Mouse (Mus musculus) thymus, postnatal 4 days (tissue): ENCODE data around the gene Ap3m1.
"Not testable (repeated sequence)": the region's sequence is repeated elsewhere in the genome, so short reads cannot be mapped to it uniquely, and the experiment has no call there.

Experiments
- DNase-seq: peaks from one replicate; pipeline ENCODE4 v3.0.0; 2021

Ap3m1 gene

DNA sequence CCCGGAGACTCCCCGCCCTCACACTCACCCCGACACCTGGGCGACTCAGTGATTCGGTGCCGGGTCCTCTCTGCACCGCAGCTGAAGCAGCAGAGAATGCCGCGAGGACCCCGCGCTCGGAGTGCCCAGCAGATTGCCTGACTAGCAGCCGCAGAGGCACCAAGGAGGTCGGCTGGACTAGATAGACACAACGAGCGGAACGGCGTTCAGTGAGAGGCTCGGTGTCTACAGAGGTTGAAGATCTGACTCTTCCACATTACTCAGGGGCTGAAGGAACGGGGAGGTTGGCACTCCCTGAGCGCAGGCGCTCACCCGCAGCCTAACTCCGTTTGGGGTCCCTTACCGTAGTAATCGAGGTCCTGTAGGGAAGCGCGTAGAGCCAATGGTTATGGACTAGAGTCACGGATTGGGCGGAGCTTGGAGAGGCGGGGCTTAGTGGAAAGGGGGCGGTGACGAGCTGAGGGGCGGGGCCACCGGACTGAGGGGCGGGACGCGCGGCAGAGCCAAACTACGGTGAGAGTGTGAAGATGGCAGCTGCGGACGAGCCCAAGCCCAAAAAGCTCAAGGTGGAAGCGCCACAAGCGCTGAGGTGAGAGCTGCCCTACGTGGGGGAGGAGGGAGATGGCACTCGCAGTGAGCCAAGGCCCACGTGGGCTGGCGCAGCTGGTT lies at the start of gene Ap3m1, which contains the start of gene Adk:
Gene Ap3m1 (minus strand): TSS at position 397 of the 669 bp plus-strand sequence.
Gene Adk (plus strand): TSS at position 463 of the 669 bp plus-strand sequence.
- DNase-seq: peak; percentile 97

DNA sequence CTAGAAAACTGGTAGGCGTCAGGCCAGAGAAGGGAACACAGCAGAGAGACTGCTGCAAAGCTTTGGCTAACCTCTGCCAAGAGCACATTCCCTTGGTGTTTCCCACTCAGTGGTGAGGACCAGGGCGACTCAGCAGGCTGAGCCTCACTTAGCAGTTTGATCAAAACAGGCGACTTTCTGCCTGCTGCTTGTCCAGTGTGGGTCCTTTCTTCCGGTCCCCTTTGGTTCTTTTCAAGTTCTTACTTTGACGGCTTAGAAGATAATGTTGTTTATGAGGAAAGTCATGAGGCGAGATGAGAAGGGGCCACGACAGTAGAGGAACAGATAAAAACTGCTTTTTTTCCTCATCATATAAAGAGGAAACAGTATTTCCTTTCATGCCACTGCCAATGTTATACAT lies 49.3 kb upstream of the Ap3m1 start:
- DNase-seq: no peak

DNA sequence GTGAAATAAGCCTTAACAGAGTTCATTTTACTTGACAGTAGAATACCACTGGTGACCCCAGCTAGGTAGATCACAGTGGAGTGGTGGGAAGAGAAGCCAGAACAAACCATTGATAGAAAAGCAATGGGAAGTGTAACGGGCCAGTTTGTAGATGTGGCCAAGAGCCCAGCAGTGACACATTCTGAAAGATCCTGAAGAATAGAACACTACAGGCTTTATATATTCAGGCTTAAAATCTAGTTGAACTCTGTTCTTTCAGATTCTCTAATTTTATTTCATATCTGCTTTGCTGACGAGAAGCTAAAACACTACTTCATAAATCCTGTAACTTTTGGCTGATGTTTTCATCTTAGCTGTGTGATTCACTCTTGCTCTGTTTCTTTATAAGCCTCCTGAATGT lies 48.6 kb upstream of the Ap3m1 start:
- DNase-seq: no peak

DNA sequence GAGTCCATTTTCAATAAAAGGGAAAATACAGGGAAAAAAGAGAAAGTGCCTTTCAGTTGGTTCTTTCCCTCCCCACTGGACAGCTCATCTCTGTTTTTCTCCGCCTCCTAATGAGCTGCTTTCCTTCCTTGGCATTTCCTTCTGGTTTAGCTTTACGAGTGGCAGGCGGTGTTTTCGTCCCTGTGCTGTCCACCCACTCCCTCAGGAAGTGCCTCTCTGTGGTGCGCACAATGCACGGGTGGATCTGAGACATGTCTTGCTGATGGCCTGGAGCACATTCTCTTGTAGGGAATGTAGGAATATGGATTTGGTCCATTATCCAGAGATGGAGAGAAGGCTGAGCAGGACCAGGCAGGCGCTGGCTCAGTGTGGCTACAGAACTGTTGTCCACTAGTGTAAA lies 47.1 kb upstream of the Ap3m1 start:
- DNase-seq: no peak

DNA sequence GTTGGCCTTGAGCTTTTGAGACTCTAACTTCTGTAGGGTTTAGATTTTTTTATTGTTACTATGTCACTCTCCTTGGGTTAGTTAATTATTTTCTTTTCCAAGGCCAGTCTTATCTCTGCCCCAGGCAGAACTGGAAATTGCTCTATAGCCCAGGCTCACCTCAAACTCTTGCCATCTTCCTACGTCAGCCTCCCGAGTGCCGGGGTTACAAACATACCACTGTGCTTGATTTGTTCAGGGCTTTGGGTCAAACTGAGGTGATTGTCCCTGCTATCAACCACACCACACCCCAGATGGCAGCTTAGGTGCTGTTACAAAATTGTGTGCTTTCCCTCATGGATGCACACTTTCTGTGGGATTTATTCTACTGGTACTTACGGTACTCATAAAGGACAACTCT lies 44.4 kb upstream of the Ap3m1 start:
- DNase-seq: no peak

DNA sequence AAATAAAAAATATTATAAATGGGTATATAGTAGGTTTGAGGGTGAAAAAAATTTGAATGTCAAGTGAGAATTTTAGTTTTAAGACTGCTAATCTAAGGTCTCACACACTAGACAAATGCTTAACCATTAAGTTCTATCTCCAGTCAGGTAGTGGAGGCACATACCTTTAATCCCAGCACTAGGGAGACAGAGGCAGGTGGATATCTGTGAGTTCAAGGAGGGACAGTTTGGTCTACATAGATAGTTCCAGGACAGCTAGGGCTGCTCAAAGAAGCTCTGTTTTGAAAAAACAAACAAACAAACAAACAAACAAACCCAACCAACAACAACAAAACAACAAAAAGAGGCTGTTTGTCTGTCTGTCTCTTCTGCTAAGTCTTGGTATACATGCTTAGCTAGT lies 44.0 kb upstream of the Ap3m1 start:
- DNase-seq: no peak

DNA sequence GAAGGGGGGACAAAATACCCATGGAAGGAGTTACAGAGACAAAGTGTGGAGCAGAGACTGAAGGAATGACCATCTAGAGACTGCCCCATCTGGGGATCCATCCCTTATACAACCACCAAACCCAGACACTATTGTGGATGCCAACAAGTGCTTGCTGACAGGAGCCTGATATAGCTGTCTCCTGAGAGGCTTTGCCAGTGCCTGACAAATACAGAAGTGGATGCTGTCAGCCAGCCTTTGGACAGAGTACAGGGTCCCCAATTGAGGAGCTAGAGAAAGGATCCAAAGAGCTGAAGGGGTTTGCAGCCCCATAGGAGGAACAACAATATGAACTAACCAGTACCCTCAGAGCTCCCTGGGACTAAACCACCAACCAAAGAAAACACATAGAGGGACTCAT lies 41.9 kb upstream of the Ap3m1 start:
- not testable (repeated sequence) for DNase-seq

DNA sequence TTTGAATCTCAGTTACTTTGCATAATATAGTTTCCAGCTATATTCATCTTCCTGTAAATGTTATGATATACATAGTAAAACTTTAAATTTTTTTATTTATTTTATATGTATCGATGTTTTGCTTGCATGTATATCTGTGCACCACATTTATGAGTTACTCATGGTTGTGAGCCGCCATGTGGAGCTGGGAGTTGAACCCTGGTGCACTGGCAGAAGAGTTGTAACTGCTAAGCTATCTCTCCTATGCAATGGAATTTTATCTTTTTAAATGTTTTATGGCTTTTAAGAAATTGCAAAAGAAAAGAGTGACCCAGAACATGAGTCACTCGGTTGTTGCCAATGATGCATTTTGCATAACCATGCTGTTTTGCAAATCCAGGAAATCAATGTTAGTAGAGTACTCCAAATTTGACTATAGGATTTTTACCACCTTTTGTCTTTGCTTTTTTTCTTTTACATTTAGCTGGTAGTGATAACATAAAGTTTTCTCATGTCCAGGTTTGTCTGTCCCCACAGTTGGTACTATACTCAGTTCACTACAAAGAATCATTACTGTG lies 38.7 kb upstream of the Ap3m1 start:
- DNase-seq: no peak

DNA sequence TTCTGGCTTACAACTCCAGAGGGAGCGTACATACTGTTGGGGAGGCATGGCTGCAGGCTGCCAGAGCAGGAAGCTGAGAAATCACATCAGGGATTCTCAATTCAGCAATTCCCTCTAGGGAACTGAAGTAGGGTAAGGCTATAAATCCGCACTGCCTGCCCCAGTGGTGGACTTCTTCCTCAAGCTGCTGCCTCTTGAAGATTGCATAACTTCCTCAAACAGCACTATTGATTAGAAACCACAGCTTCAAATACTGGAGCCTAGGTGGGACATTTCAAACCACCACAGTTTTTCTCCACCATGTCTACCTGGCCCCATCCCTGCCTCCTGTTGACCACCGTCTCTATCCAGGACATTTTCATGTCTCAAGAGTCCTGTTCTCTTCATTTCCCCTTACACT lies 38.1 kb upstream of the Ap3m1 start:
- no peak for DNase-seq

DNA sequence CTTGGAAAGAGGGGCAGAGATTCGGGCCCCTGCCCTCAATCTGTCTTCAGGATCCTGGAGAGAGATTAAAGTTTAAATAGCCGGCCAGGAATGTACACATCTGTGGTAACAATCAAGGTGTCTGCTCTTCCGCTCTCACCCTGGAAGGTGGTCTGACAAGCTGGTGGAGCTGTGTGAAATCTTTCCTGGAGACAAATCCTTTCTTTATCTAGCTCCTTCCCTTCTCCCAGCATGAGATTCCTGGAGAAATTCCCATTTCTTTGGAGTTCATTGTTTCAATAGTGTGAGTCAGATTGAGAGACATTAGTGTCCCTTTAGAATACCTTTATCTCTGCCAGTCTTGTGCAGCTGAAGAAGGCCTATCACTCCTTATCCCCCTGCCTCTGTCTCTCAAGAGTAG lies 36.4 kb upstream of the Ap3m1 start:
- DNase-seq: no peak

DNA sequence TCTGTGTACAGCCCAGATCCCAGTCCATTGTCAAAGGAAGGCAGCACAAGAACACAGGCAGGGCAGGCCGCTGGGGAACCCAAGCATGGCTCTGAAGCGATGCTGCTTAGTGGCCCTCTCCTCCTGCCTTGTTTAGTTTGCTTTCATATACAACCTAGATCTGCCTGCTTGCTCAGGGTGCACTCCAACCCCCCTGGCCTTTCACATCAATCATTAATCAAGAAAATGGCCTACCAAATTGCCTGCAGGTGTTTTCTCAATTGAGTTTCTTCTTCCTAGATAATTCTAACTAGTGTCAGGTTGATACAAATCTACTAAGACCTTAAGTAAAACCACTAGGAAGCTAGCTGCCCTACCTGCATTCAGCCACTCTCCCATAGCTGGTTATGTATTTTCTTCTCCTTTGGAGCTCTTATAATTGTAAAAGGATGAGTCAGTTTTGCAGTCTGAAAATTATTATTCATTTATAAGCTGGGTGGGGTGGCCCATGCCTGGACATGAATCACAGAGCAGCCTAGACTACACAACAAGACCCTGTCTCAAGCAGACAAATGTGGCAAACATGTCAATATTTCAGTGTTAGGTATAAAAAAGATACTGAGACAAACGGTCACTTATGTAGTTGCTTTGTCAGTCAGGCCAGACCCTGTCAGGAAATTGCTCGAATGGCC lies 35.2 kb upstream of the Ap3m1 start:
- DNase-seq: no peak

DNA sequence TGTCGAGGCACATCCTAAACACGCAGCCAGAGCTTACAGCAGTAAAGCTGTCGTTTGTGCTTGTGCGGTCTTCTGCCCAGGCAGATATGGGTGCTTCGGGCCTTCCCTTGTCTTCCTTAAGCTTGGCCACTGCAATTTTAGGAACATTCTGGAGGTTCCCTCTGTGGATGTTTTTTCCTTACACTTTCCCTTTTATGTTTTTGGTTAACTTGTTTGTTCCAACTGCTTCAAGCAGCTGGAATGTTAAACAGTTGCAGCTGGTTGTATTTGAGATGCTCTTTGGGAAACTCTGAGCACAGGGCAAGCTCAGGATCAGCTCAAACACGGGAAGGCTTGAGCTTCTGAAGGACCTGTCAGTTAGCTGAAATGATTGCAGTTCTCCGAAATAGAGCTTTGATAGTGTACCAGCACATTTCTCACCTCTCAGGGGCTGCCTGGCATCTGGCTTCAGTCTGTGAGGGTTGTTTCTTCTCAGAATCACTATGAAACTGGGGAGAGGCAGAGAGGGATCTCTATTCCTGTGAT lies 34.6 kb upstream of the Ap3m1 start:
- DNase-seq: no peak

DNA sequence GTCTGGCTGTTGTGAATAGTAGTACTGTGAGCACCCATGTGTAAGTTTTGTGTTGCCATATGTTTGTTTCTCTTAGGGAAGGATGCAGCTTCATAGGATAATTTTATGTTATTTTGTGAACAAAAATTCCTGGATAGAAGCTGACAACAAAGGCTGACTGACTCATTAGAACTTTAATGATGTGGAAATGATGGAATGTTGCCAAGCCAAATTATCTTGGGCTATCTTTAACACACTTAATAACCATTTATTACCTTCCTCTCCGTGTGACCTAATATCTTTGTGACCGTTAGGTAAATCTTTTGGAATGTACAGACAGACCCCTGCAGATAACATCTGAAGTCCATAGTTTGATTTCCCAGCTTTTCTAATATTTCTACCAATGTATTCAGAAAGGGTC lies 33.8 kb upstream of the Ap3m1 start:
- no peak for DNase-seq

DNA sequence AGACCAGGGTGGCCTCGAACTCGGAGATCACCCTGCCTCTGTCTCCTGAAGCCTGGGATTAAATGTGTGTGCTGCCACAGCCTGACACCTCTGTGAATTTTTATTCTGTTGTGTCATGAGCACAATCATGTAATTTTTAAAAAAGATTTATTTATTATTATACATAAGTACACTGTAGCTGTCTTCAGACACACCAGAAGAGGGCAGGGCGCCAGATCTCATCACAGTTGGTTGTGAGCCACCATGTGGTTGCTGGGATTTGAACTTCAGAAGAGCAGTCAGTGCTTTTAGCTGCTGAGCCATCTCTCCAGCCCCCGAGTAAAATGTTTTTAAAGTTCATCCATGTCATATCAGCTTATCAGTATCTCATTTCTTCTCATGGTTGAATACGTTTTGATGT lies 33.4 kb upstream of the Ap3m1 start:
- no peak for DNase-seq

DNA sequence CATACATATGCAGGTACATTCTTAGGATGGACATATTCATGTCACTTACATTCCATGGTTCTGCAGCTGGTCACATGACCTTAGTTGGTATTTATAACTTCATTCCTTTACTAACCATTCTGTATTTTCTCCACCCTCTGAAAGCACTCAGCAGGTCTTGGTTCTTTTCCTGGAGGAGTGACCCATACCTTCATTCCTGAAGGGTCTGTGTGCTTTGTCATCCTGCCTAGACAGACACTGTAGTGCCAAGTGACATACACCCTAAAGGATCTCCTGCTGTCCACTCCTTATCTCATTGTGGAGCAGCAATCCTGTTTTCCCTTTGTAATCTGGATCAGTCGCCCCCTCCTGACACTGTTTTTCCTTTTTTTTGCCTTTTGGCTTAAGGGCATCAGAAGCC lies 30.5 kb upstream of the Ap3m1 start:
- DNase-seq: no peak

DNA sequence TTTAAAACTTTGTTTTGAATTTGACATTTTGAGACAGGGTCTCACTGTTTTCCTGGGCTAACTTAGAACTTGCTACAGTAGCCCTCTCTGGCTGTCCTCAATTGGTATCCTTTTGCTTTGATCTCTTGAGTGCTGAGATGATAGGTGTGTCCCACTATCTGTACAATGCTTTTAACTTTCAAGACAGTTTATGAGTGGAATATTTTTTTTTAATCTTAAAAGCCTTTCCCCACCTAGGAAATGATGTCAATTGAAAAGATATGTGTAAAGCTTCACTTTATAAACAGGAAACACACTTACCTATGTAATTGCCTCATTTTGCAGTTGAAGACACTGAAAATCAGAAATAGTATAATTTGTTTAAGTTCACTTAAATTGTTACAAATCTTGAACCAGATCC lies 26.2 kb upstream of the Ap3m1 start:
- DNase-seq: no peak

DNA sequence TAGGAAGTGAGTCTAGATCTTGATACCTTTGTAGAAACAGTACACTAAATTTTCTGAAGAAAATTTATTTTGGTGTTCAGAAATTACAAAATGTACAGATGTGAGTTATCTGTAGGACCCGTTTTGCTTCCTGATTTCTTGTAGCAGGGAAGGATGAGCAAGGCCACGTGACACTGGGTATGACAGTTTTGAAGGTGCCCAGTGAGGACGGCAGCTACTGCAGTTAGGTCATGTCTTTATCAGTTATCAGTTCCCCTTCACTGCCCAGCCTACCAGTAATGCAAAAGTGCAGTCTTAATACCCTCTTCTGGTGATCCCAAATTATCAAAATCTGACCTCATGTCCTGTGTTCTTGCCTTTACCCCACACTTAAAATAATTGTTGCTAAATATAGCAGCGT lies 25.6 kb upstream of the Ap3m1 start:
- DNase-seq: no peak

DNA sequence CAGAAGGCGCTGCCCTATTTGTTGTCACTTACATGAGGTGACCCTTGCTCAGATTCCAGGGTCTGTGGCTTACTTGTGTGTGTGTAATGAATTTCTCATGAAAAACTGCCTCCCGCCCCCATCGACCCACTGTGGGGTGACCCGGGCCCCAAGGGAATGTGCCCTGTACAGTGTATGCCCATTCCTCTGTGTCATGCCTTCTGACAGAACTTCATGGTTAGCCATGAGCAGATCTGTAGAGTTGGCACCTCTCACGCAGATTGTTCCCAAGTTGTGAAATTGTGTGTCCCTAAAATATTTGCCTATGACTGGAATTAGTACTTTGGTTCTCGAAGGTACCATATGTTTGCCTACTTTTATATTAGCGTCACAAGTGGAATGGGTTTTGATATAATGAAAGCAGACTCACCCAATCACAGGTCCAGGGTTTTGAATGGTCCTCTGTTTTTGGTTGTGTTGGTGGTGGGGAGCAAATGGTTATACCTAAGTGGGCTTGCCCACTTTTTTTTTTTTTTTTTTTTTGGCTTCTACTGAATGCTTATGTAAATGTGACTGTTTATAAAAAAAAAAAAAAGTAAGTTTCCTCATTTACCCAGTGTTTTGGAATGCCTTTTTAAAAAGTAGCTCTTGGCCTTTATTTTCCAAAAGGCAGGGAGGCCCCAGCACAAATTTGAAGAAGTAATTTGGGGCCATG lies 24.3 kb upstream of the Ap3m1 start:
- DNase-seq: no peak

DNA sequence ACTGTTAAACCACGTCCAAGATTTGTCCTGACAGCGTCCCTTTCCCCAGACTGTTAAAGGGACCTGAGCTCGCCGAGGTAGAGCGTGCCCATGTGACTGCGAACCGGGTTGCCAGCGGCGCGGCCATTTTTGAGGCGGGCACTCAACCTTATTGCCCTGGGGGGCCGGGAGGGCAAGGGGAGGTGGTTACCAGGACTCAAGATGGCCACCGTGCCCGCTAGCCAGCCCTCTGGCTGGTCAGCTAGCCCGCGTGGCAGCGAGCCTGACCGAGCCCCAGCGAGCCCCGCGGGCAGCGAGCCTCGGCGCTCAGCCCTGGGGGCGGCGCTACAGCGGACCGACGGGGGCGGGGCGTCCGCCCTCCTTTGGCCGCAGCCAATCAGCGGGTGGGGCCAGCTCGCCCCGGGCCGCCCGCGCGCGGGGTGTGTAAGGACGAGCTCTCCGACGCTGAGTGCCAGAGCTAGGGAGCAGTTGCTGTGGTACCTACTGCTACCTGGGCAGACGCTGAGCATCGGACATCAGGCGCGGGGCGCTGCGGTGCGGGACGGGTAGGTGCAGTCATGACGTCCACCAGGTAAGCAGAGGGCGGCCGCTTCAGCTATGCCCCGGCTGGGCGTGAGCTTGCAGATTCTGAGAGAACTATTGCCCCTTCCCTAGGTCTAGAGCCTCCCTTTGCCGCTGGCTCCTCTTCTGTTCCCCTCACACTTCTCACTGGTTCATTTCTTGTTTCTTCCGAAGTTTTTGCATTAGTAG lies 23.6 kb upstream of the Ap3m1 start:
- DNase-seq: peak; percentile 94

DNA sequence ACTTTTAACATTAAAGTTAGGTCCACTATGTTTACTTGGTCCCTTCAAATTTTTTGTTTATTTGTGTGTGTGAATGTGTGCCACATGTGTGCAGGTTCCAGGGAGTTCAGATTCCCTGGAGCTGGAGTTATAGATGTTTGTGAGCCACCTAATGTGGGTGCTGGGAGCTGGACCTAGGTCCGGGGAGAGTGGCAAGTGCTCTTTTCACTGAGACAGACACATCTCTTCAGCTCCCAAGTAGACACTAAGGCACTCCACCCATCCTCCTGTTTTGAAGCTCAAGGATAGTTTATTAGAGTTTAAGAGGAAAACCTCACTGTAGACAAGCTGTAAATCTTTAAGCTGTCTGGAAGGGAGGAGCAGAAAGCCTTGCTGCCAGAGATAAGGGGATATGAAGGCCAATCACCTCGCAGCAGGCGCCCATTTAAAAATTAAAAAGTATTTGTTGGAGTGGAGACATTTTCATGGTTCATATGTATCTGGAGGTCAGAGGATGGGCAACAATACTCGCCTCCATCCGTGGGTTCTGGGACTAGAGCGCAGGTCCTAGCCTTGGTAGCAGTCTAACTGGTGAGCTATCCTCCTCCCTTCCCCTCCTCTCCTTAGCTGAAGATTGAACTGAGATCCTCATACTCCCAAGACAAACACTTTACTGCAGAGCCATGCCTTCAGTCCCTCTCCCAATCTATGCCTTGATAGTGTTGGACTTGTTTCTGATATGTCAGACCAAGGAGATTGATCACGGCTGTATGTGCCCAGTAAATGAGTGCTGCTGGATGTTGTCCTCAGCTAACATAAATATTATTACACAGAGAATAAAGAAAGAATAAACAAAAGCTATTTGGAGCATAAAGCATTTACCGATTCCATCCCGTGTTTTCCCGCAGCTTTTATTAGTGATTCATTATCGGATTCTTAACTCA lies 22.4 kb upstream of the Ap3m1 start:
- no peak for DNase-seq

DNA sequence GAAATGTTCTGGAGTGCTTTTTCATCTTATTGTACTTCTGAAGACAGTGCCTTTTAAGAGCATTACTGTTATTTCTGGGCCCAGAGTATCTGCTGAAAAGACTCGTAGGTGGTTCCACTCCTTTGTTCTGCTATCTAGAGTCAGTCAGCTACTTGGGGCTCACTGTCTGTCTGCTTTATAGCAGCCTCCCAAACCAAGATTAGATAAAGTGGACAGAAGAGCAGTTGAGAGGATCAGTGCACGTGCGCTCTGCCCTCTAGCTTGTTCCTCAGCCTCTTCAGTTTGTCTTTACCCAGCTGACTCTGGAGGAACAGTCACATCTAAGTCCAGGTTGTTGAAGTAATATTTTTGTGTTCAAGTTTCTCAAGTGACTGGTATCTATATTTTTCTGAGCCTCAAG lies 21.7 kb upstream of the Ap3m1 start:
- no peak for DNase-seq

DNA sequence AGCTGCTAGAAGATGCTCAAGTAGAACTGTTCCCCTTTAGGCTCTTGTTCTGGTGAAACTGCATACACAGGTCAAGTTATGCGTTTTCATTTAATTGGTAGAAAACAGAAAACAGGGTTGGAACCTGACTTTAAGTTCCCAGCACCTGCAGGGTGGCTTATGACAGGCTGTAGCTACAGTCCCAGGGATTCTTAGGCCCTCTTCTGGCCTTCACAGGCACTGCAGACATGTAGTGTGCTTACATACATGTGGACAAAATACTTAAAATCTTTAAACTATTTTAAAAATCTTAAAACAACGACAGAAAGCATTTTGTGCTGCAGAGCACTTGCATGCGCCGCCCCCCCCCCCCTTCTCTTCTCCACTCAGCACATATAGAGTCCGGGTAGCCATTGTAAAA lies 17.3 kb upstream of the Ap3m1 start:
- peak; percentile 49 for DNase-seq
